Mouse (Mus musculus): ENCODE data around the gene Wdr43.

- TF ChIP-seq CTCF (IDR thresholded peaks at IDR 0.05; ENCODE audit: control insufficient read depth, insufficient read depth, low read length) (no peak), POLR2A (IDR thresholded peaks at IDR 0.05; ENCODE audit: borderline replicate concordance, control insufficient read depth, low read depth, low read length) (no peak)
These were observed 43.0 kb downstream of the Wdr43 start for GRCm38 (mm10) chr17:71658666-71659065.
